Mouse (Mus musculus): ENCODE results near the gene Hdc. TPM values are rescaled to one million over a fixed set of nuclear protein-coding genes. Genes with fewer than 3 reads are reported as not detected.

Gene Hdc
- total RNA-seq, 2 experiments from 2014 or later: 16.8 to 53.9 TPM

- DNase-seq (ENCODE audit: low spot score in 2 of 2): no peak
These were observed 17.0 kb downstream of the Hdc start for GRCm38 (mm10) chr2:126601918-126602600.

- DNase-seq (ENCODE audit: low spot score in 2 of 2): no peak
These were observed 18.6 kb downstream of the Hdc start for GRCm38 (mm10) chr2:126600533-126600932.

GRCm38 (mm10) chr2:126599005-126599404, 20.1 kb downstream of the Hdc start:
- no peak for DNase-seq (ENCODE audit: low spot score in 2 of 2)

- DNase-seq (ENCODE audit: low spot score in 2 of 2): no peak
These were observed 20.7 kb downstream of the Hdc start for GRCm38 (mm10) chr2:126598359-126598758.

- no peak for DNase-seq (ENCODE audit: low spot score in 2 of 2)
These were observed 21.5 kb downstream of the Hdc start for GRCm38 (mm10) chr2:126597279-126598241.

GRCm38 (mm10) chr2:126596347-126597072, 22.6 kb downstream of the Hdc start:
- no peak for DNase-seq (ENCODE audit: low spot score in 2 of 2)

GRCm38 (mm10) chr2:126593831-126594610, 25.1 kb downstream of the Hdc start:
- DNase-seq (ENCODE audit: low spot score in 2 of 2): peak in 1 of 2 experiments; percentile 40

GRCm38 (mm10) chr2:126591304-126591703, 27.8 kb downstream of the Hdc start:
- DNase-seq (ENCODE audit: low spot score in 2 of 2): no peak

GRCm38 (mm10) chr2:126587468-126587867, 31.6 kb downstream of the Hdc start:
- DNase-seq (ENCODE audit: low spot score in 2 of 2): no peak

- no peak for DNase-seq (ENCODE audit: low spot score in 2 of 2)
These were observed 34.3 kb downstream of the Hdc start for GRCm38 (mm10) chr2:126584621-126585369.

GRCm38 (mm10) chr2:126583960-126584359, 35.1 kb downstream of the Hdc start:
- DNase-seq (ENCODE audit: low spot score in 2 of 2): no peak

GRCm38 (mm10) chr2:126579282-126579681, 39.8 kb downstream of the Hdc start:
- no peak for DNase-seq (ENCODE audit: low spot score in 2 of 2)

GRCm38 (mm10) chr2:126577362-126577761, 41.7 kb downstream of the Hdc start:
- no peak for DNase-seq (ENCODE audit: low spot score in 2 of 2)

- DNase-seq (ENCODE audit: low spot score in 2 of 2): no peak
These were observed 43.5 kb downstream of the Hdc start for GRCm38 (mm10) chr2:126575391-126576176.

- no peak for DNase-seq (ENCODE audit: low spot score in 2 of 2)
These were observed 46.4 kb downstream of the Hdc start for GRCm38 (mm10) chr2:126572747-126573146.

- no peak for DNase-seq (ENCODE audit: low spot score in 2 of 2)
These were observed 46.9 kb downstream of the Hdc start for GRCm38 (mm10) chr2:126572163-126572562.

GRCm38 (mm10) chr2:126563411-126564105, 55.5 kb downstream of the Hdc start:
- no peak for DNase-seq (ENCODE audit: low spot score in 2 of 2)

GRCm38 (mm10) chr2:126560094-126560493, 59.0 kb downstream of the Hdc start:
- no peak for DNase-seq (ENCODE audit: low spot score in 2 of 2)

- DNase-seq (ENCODE audit: low spot score in 2 of 2): no peak
These were observed 63.6 kb downstream of the Hdc start for GRCm38 (mm10) chr2:126555533-126555932.
